Mouse (Mus musculus): Measurements from ENCODE around the gene Sec24d.

GRCm38 (mm10) chr3:123411821-123412578 lies 144.7 kb downstream of the Sec24d start:
- TF ChIP-seq CTCF (IDR thresholded peaks at IDR 0.05; ENCODE audit: insufficient read depth, low read length) = no peak
- TF ChIP-seq POLR2A (IDR thresholded peaks at IDR 0.05; ENCODE audit: borderline replicate concordance, extremely low read depth, low read depth, low read length) = no peak

All from lung, adult 2 months (tissue).